Mouse (Mus musculus) duodenum, adult 2 months (tissue): ENCODE results near the gene Aoc2. TPM values are rescaled to one million over a fixed set of nuclear protein-coding genes. Genes with fewer than 3 reads are reported as not detected.

Experiments used
- polyA plus RNA-seq: library from polyadenylated mRNA; depleted of rRNA; stranded (reverse); fragments of >200 nt; gene quantifications from 2 replicates; pipeline ENCODE4 v1.2.3, GENCODE M21; 2012; ENCODE audit warnings: low replicate concordance; rRNA removed

Gene Aoc2
- 5.0 TPM in 2 replicates for polyA plus RNA-seq

GRCm38 (mm10) chr11:101324763-101325162 is at the start of gene Aoc2:
TSS of gene Aoc2 (plus strand) at chr11:101325063.

GRCm38 (mm10) chr11:101278223-101279192 is 46.4 kb upstream of the Aoc2 start, which contains the start of the genes Cntd1 and Coa3:
TSS of gene Cntd1 (plus strand) at chr11:101279012.
TSS of gene Coa3 (minus strand) at chr11:101279114.

GRCm38 (mm10) chr11:101302004-101302798 is 22.7 kb upstream of the Aoc2 start, which contains the start of gene Becn1:
TSS of gene Becn1 (minus strand) at chr11:101302286.

DNA sequence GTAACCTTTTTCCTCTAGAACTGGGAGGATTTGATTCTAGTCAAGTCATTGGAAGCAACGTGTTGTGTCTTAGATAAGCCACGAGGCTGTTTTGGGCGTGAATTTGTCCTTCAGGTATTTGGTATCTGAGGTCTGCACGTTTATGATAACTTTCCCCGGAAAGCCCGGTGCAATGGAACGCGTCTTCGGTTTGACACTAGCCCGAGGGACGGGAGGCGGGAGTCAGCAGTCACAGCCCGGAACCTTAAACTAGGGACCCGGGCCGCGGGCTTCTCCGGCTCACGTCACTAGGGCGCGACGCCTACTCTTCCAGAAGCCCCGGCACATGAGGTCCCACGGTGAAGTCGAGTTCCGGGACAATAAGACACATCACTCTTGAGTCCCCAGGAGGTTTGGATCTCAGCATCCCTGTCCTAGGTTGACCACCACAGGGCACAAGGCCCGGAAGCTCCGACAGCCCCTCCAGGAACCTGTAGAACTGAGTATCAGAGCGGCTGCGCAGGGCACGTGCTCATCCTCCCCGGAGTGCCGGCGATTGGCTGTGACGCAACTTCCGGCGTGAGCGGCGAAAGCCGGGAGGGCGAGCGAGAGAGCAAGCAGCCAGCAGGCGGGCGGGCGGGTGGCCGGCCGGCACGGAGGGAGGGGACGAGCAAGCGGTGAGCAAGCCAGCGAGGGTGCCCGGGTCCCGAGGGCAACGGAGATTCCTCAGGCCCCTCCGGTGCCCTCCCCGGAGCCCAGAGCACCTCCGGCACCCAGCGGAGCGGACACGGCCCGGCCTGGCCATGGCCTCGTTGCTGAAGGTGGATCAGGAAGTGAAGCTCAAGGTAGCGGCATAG is 9.0 kb upstream of the Aoc2 start, which contains the start of gene Psme3:
TSS of gene Psme3 (plus strand) at position 549 of the 836 bp plus-strand sequence.

GRCm38 (mm10) chr11:101330371-101330924 is 5.6 kb downstream of the Aoc2 start, which contains the start of gene Aoc3:
TSS of gene Aoc3 (plus strand) at chr11:101330605.

DNA sequence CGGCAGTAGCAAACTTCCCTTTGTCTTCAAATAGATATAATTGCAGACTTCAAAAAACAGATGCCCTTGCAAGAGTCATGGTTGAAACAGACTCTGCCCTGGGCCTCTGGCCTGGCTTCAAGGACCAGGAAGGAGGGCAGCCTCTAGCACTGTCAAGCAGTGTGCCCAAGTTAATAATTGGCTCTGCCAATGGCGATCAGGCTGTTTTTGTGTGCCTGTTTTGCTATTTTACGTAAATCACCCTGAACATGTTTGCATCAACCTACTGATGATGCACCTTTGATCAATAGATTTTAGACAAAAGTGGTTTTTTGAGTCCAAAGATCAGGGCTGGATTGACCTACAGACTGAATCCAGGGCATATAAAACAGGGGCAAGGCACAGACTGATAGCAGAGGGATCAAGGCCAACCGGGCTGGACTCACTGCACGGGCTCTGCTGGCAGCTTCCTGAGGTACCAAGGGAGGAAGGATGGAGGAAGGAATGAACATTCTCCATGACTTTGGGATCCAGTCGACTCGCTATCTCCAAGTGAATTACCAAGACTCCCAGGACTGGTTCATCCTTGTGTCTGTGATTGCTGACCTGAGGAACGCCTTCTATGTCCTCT is 42.6 kb downstream of the Aoc2 start, which contains the start of gene G6pc:
TSS of gene G6pc (plus strand) at position 236 of the 610 bp plus-strand sequence.

Other genes with a start within 250 kb of the Aoc2 start
- 0.22 TPM in 1 of 2 replicates, not detected in the other for gene Hsd17b1, start 246.7 kb upstream of the Aoc2 start, polyA plus RNA-seq
- 52.0 and 53.1 TPM in 2 replicates for gene Coasy, start 242.5 kb upstream of the Aoc2 start, polyA plus RNA-seq
- 55.4 and 114 TPM in 2 replicates for gene Mlx, start 237.8 kb upstream of the Aoc2 start, polyA plus RNA-seq
- 0.21 and 0.25 TPM in 2 replicates for gene Psmc3ip, start 229.6 kb upstream of the Aoc2 start, polyA plus RNA-seq
- 34.1 and 45.4 TPM in 2 replicates for gene Retreg3, start 205.2 kb upstream of the Aoc2 start, polyA plus RNA-seq
- gene Tubg1, start 205.1 kb upstream of the Aoc2 start, polyA plus RNA-seq, result 12.9 and 14.6 TPM in 2 replicates
- 1.4 and 1.8 TPM in 2 replicates for gene Tubg2, start 169.2 kb upstream of the Aoc2 start, polyA plus RNA-seq
- 2.5 and 3.7 TPM in 2 replicates for gene Cntnap1, start 154.5 kb upstream of the Aoc2 start, polyA plus RNA-seq
- gene Plekhh3, start 153.7 kb upstream of the Aoc2 start, polyA plus RNA-seq, result 49.1 and 101 TPM in 2 replicates
- gene Ccr10, start 149.6 kb upstream of the Aoc2 start, polyA plus RNA-seq, result 17.2 and 32.6 TPM in 2 replicates
- 16.0 and 18.3 TPM in 2 replicates for gene Ezh1, start 98.6 kb upstream of the Aoc2 start, polyA plus RNA-seq
- 30.1 and 31.9 TPM in 2 replicates for gene Ramp2, start 79.0 kb upstream of the Aoc2 start, polyA plus RNA-seq
- 87.6 and 146 TPM in 2 replicates for gene Vps25, start 71.4 kb upstream of the Aoc2 start, polyA plus RNA-seq
- gene Wnk4, start 64.5 kb upstream of the Aoc2 start, polyA plus RNA-seq, result 5.5 and 6.8 TPM in 2 replicates
- gene Cntd1, start 46.1 kb upstream of the Aoc2 start, polyA plus RNA-seq, result 0.22 and 0.28 TPM in 2 replicates
- 579 and 638 TPM in 2 replicates for gene Coa3, start 45.9 kb upstream of the Aoc2 start, polyA plus RNA-seq
- gene Becn1, start 22.8 kb upstream of the Aoc2 start, polyA plus RNA-seq, result 87.7 and 128 TPM in 2 replicates
- gene Psme3, start 8.8 kb upstream of the Aoc2 start, polyA plus RNA-seq, result 22.3 and 29.3 TPM in 2 replicates
- gene Aoc3, start 5.5 kb downstream of the Aoc2 start, polyA plus RNA-seq, result 5.4 and 11.8 TPM in 2 replicates
- gene G6pc, start 42.5 kb downstream of the Aoc2 start, polyA plus RNA-seq, result 9.9 and 11.1 TPM in 2 replicates
- gene Aarsd1, start 92.6 kb downstream of the Aoc2 start, polyA plus RNA-seq, result 13.6 TPM in 2 replicates
- gene Gm27029, start 99.7 kb downstream of the Aoc2 start, polyA plus RNA-seq, result 0.11 TPM in 1 of 2 replicates, not detected in the other
- gene Rundc1, start 100.0 kb downstream of the Aoc2 start, polyA plus RNA-seq, result 18.1 and 22.8 TPM in 2 replicates
- gene Ptges3l, start 100.3 kb downstream of the Aoc2 start, polyA plus RNA-seq, result 0.34 and 2.0 TPM in 2 replicates
- gene Rpl27, start 117.2 kb downstream of the Aoc2 start, polyA plus RNA-seq, result 134 and 144 TPM in 2 replicates
- 61.7 and 136 TPM in 2 replicates for gene Ifi35, start 123.3 kb downstream of the Aoc2 start, polyA plus RNA-seq
- gene Rnd2, start 139.9 kb downstream of the Aoc2 start, polyA plus RNA-seq, result 23.1 and 34.7 TPM in 2 replicates
- gene Vat1, start 141.2 kb downstream of the Aoc2 start, polyA plus RNA-seq, result 170 and 324 TPM in 2 replicates
- 0.20 and 0.68 TPM in 2 replicates for gene Brca1, start 226.9 kb downstream of the Aoc2 start, polyA plus RNA-seq
- gene Nbr1, start 227.1 kb downstream of the Aoc2 start, polyA plus RNA-seq, result 74.9 and 83.4 TPM in 2 replicates